Mouse (Mus musculus) forebrain, embryonic 11.5 days (tissue): ENCODE results near the gene 4933415F23Rik. TPM values are rescaled to one million over a fixed set of nuclear protein-coding genes. Genes with fewer than 3 reads are reported as not detected.

Experiments
- ATAC-seq: fragments of 200-750 bp; cut with Nextera tagmentation; replicated peaks from 2 replicates; pipeline ENCODE4 v1.8.0; 2017; ENCODE audit warnings: moderate TSS enrichment; ENCODE audit not compliant: low FRiP score
- DNase-seq: peaks from one replicate; pipeline ENCODE4 v3.0.0-alpha.2; 2017; ENCODE audit warnings: low spot score
- H3K27ac ChIP-seq: fragments of 300-500 bp; sonication (generic); 2 replicates; pipeline ENCODE4 v1.5.1; 2014; ENCODE audit warnings: low read depth, low read length
- H3K27me3 ChIP-seq: fragments of 300-500 bp; sonication (generic); 2 replicates; pipeline ENCODE4 v1.6.1; 2014; ENCODE audit warnings: mild to moderate bottlenecking, low read length, mixed read lengths; ENCODE audit not compliant: control insufficient read depth, insufficient read depth
- H3K36me3 ChIP-seq: fragments of 300-500 bp; sonication (generic); 2 replicates; pipeline ENCODE4 v1.6.1; 2014; ENCODE audit warnings: mild to moderate bottlenecking, low read length, moderate library complexity, mixed read lengths; ENCODE audit not compliant: control insufficient read depth, insufficient read depth
- H3K4me1 ChIP-seq: fragments of 300-500 bp; sonication (generic); replicated peaks from 2 replicates; pipeline ENCODE4 v1.6.1; 2014; ENCODE audit warnings: low read length, mixed read lengths; ENCODE audit not compliant: control insufficient read depth, insufficient read depth
- H3K4me2 ChIP-seq: fragments of 300-500 bp; sonication (generic); 2 replicates; pipeline ENCODE4 v1.6.1; 2014; ENCODE audit warnings: low read depth, mild to moderate bottlenecking, low read length, moderate library complexity, mixed read lengths; ENCODE audit not compliant: severe bottlenecking
- H3K4me3 ChIP-seq: fragments of 300-500 bp; sonication (generic); 2 replicates; pipeline ENCODE4 v1.5.1; 2014; ENCODE audit warnings: low read depth, low read length
- H3K9ac ChIP-seq: fragments of 300-500 bp; sonication (generic); 2 replicates; pipeline ENCODE4 v1.6.1; 2014; ENCODE audit warnings: low read length
- H3K9me3 ChIP-seq: fragments of 300-500 bp; sonication (generic); 2 replicates; pipeline ENCODE4 v1.6.1; 2016; ENCODE audit warnings: low read length, mixed read lengths; ENCODE audit not compliant: control insufficient read depth
- WGBS: fragments of 180-500 bp; shearing (Covaris S2); extraction: QIAGEN DNeasy Blood & Tissue Kit; methylation state at CpG from one replicate; pipeline ENCODE4 v1.1.7; 2014; 5-methylcytosine and 5-hydroxymethylcytosine counted together
- polyA plus RNA-seq: library from polyadenylated mRNA; unstranded; fragments of >200 nt; fragmentation: Nextera tagmentation; extraction: Ambion mirVana; gene quantifications from 2 replicates; pipeline ENCODE4 v1.2.1, GENCODE M21; 2014

4933415F23Rik gene
- polyA plus RNA-seq, 1 experiment from 2014 or later: not detected

DNA sequence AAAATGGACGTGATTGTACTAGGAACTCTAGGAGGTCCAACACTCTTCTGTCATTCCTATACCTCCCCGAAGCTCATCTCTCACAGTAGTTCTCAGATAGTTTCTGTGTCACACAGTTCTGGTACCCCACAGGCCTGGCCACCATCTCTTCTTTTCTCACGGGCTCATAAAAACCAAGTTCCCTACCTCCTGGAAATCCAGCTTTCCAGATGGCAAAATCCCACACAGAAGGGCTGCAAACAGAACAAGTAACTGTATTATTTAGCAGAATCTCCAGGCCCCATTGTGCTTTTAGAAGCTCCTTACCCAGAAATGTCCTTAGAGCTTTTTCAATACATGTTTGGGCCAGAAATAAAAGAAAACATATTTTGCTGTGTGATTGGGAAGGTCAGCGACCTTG is 828 bp upstream of the 4933415F23Rik start:
- Histone ChIP-seq H3K4me1 (no peaks in the 10 kb centered on the region), H3K4me2 (no peak overlapping the region), H3K27me3 (no peaks in the 10 kb centered on the region), H3K4me3 (no peak overlapping the region), H3K27ac (no peak overlapping the region), H3K36me3 (no peaks in the 10 kb centered on the region), H3K9ac (no peak overlapping the region), H3K9me3 (no peaks in the 10 kb centered on the region)
- DNase-seq (no peak), ATAC-seq (no peak)
- WGBS: 86% methylated on average over 4 of the region's 4 CpGs

DNA sequence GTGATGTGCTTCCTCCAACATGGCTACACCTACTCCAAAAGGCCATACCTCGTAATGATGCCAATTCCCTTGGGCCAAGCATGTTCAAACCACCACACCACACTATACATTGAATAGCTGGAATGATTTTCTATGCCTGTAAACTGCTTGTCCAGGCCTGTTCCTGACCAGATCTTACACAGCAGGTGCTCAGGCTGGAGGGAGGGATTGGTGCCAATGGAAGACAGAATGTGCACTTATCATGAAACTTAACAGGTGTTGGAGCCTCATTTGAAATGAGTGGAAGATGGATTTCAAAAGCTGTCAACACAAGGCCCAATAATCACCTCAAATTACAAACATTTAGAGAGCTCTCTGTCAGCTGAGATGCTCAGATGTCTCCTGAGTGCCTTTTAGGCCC is 2.3 kb downstream of the 4933415F23Rik start:
- H3K27me3 ChIP-seq: no peaks in the 10 kb centered on the region
- no peak for ATAC-seq
- no peak for DNase-seq
- no peaks in the 10 kb centered on the region for H3K9me3 ChIP-seq
- no peak overlapping the region for H3K4me3 ChIP-seq
- no peak overlapping the region for H3K27ac ChIP-seq
- no peak overlapping the region for H3K4me2 ChIP-seq
- 85% methylated on average over 1 of the region's 1 CpGs for WGBS
- H3K9ac ChIP-seq: no peak overlapping the region
- no peaks in the 10 kb centered on the region for H3K4me1 ChIP-seq
- H3K36me3 ChIP-seq: no peaks in the 10 kb centered on the region

DNA sequence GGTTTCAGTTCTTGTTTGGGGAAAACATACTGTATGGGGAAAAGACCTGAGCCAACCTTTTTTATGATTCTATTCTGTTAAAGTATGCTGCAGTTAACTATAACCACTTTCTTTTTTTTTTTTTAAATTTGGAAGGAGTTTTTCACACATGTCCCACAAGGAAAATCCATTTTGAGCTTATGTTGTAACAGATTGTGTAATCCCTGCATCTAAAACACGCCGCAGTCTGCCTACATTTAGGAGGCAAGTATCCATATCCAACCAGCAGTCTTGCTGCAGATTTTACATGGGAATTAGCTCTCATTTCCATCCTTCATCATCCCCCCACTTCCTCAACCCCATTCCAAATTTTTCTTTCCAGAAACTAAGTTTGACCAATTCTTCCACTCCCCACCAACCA is 3.6 kb downstream of the 4933415F23Rik start:
- DNase-seq (no peak), ATAC-seq (no peak)
- Histone ChIP-seq H3K4me2 (no peak overlapping the region), H3K27me3 (no peaks in the 10 kb centered on the region), H3K36me3 (no peaks in the 10 kb centered on the region), H3K9me3 (no peaks in the 10 kb centered on the region), H3K4me3 (no peak overlapping the region), H3K9ac (no peak overlapping the region), H3K27ac (no peak overlapping the region), H3K4me1 (no peaks in the 10 kb centered on the region)
- WGBS: 95% methylated on average over 2 of the region's 2 CpGs

DNA sequence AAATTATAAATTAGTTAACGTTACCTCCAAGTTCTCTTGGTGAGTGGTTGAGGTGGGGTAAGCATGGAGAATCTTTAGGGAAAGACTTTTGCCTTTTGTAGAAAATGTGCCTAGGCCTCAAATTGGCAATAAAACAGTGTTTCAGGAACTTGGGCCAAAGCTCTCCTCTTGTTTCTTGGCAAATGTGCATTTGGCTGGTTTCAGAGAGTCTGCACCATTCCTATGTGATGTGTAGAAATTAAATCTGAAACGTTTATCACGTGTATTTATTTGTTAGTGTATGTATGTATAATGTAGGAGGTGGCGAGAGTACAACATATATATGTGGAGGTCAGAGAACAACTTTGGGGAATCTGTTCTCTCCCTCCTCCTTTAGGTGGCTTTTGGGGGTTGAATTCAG is 4.1 kb downstream of the 4933415F23Rik start:
- no peaks in the 10 kb centered on the region for H3K4me1 ChIP-seq
- DNase-seq: no peak
- no peak overlapping the region for H3K4me2 ChIP-seq
- H3K9ac ChIP-seq: no peak overlapping the region
- ATAC-seq: no peak
- WGBS: 82% methylated on average over 4 of the region's 4 CpGs
- no peaks in the 10 kb centered on the region for H3K27me3 ChIP-seq
- no peak overlapping the region for H3K27ac ChIP-seq
- H3K9me3 ChIP-seq: no peaks in the 10 kb centered on the region
- H3K36me3 ChIP-seq: no peaks in the 10 kb centered on the region
- H3K4me3 ChIP-seq: no peak overlapping the region

DNA sequence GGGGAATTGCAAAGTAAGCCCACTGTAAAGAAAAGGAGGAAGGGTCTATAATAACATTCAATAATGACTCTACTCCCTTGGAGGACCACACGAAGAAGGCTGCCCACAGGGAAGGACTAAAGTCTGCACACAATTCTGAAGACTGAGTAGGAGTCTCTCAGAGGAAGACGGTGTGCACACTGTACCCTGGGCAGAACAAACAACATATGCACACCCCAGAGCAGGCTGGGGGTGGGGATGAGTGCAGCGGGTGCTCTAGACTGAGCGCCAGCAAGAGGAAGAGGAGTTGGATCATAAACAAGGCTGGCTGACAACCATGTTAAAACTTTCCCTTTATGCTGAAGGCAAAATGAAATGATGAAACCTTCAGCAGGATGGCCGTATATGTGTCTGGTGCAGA is 34.3 kb downstream of the 4933415F23Rik start:
- DNase-seq (no peak), ATAC-seq (no peak)
- Histone ChIP-seq H3K4me3 (no peak overlapping the region), H3K27ac (no peak overlapping the region), H3K27me3 (no peaks in the 10 kb centered on the region), H3K36me3 (no peaks in the 10 kb centered on the region), H3K4me2 (no peak overlapping the region), H3K9ac (no peak overlapping the region), H3K4me1 (no peaks in the 10 kb centered on the region), H3K9me3 (no peaks in the 10 kb centered on the region)
- 88% methylated on average over 5 of the region's 5 CpGs for WGBS

DNA sequence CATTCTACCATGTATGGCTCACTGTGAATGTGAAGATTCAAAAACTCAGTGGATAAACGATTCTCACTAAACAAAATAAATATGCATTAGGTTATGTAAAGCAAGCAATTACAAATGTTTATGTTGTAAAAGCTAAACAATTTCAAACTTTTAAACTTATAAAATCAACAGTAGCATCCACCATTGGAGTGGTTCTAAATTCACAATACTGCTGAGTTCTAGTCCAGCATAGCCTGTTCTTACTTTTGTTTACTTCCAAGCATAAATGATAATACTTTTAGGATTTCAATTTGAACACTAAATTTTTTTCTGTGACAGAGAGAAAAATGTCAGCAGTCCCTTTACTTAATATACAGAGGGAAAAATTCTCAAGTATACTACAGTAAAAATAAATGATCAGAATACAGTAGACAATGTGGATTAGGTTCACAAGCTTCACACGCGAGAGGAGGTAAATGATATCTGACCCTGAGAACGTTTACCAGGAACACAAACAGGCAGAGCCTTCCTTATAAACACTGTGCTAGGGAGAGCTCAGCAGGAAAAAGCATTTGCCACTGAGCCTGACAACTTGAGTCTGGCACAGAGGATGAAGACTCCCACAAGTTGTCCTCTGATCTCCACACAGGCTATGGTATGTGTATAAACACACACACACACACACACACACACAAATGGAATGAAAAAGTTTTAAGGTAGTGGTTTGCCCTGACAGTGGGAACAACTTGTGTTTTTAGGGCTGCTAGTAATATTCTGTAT is 37.2 kb downstream of the 4933415F23Rik start:
- Histone ChIP-seq H3K36me3 (no peaks in the 10 kb centered on the region), H3K9ac (no peak overlapping the region), H3K27ac (no peak overlapping the region), H3K27me3 (no peaks in the 10 kb centered on the region), H3K9me3 (no peaks in the 10 kb centered on the region), H3K4me2 (no peak overlapping the region), H3K4me3 (no peak overlapping the region), H3K4me1 (no peaks in the 10 kb centered on the region)
- no peak for ATAC-seq
- no peak for DNase-seq
- WGBS: 71% methylated on average over 4 of the region's 4 CpGs

DNA sequence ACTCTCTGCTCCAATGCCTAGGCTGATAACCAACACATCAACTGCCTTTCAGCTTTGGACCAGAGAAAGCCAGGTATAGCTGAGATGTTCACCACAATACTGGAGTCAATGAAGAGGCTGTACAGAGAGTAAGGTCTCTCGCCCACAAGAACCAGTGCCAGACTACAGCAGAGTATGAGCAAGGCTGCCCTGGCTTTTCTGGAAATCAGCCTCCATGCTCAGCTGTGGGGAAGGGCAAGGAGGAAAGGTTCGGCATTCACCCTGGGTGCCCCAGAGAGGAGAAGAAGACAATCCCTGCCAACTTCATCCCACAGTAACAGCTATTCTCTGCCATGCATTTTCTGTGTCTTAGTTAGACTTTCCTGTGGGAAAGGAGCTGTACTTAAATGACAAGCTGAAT is 38.1 kb downstream of the 4933415F23Rik start:
- Histone ChIP-seq H3K4me1 (no peaks in the 10 kb centered on the region), H3K27me3 (no peaks in the 10 kb centered on the region), H3K4me3 (no peak overlapping the region), H3K27ac (no peak overlapping the region), H3K9ac (no peak overlapping the region), H3K36me3 (no peaks in the 10 kb centered on the region), H3K9me3 (no peaks in the 10 kb centered on the region), H3K4me2 (no peak overlapping the region)
- 83% methylated on average over 2 of the region's 2 CpGs for WGBS
- no peak for DNase-seq
- ATAC-seq: no peak

DNA sequence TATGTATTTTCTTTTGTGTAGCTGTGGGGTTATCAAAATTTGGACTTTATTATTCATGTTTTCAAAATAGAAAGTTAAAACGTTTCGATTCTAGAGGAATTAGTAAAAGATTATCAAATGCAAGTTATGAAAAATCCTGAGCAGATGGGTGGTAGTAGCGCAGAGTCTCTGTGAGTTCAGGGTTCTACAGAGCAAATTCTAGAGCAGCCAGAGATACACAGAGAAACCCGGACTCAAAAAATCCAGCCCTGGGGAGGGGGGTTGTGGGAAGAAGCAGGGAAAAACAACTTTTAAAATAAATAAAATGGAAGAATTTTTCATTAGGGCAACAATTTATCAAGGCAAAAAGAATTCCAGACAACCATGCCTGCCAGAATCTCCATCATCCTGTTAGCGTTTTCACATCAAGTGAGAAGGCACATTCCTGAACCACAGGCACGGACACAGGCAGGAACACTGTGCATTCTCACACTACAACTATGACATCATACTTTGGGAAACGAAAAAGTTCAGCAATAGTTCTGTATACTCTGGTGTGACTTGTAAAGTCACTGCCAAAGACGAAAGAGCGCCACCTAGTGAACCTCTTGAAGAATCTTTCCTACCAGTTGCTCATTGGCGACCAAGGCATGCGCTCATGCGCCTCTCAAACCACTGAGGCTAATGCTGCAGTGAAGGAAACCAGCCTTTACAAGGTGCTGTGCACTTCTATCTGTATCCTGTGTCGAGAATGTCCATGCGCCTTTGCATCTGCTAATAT is 40.3 kb downstream of the 4933415F23Rik start:
- Histone ChIP-seq H3K27me3 (no peaks in the 10 kb centered on the region), H3K4me1 (no peaks in the 10 kb centered on the region), H3K9ac (no peak overlapping the region), H3K4me3 (no peak overlapping the region), H3K9me3 (no peaks in the 10 kb centered on the region), H3K4me2 (no peak overlapping the region), H3K27ac (no peak overlapping the region), H3K36me3 (no peaks in the 10 kb centered on the region)
- WGBS: 28% methylated on average over 14 of the region's 14 CpGs
- DNase-seq: peak; percentile 73
- ATAC-seq: peak; percentile 93

DNA sequence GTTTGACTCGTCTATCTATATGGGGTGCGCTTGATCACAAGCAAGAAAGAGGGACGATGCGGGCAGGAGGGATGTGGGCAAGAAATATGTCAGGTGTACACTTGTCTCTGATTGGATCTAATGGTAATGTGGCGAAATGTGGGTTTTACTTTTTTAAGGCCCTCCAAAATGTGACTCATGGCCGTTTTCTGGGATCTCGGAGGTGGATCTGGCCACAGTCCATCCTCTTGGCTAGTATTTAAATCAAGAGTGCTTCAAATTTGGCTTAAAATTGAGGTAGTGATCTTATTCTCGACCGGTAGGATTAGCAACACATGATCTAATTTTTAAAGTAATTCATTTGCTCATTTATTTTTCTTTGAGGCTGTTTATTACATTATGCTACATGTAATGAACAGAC is 42.0 kb downstream of the 4933415F23Rik start:
- ATAC-seq (no peak), DNase-seq (no peak)
- H3K27me3 ChIP-seq: no peaks in the 10 kb centered on the region
- WGBS: 93% methylated on average over 9 of the region's 9 CpGs
- no peaks in the 10 kb centered on the region for H3K36me3 ChIP-seq
- H3K4me1 ChIP-seq: no peaks in the 10 kb centered on the region
- H3K9me3 ChIP-seq: no peaks in the 10 kb centered on the region
- H3K4me2 ChIP-seq: no peak overlapping the region
- no peak overlapping the region for H3K4me3 ChIP-seq
- no peak overlapping the region for H3K27ac ChIP-seq
- no peak overlapping the region for H3K9ac ChIP-seq
